Mouse (Mus musculus) C3H10T1/2 (cell line): ENCODE results near the gene Cep170. TPM values are rescaled to one million over a fixed set of nuclear protein-coding genes. Genes with fewer than 3 reads are reported as not detected.

Source experiments
- polyA plus RNA-seq, 2 experiments: library from polyadenylated mRNA; unstranded; fragments of >200 nt; fragmentation: generic; extraction: Trizol; gene quantifications; one replicate each; pipeline ENCODE4 v1.2.1; 2012; ENCODE audit warnings: missing spikeins in 2 of 2

The Cep170 gene
- polyA plus RNA-seq = 1 to 10 TPM; 3.7 to 7.8 TPM

GRCm38 (mm10) chr1:176814036-176814420 is at the start of gene Cep170:
Gene Cep170 (minus strand): TSS chr1:176814067.

GRCm38 (mm10) chr1:176814591-176815062 is 760 bp upstream of the Cep170 start, which contains the start of gene Sdccag8:
Gene Sdccag8 (plus strand): TSS chr1:176814660.

Other genes starting within 250 kb of the Cep170 start
- 10 to 100 TPM in 1 of 2 experiments, under 1 TPM in 1; 0.82 to 14.8 TPM for gene Sdccag8, start 593 bp upstream of the Cep170 start, polyA plus RNA-seq